21 mouse cellular contexts compared by ENCODE assay signal in the genomic region with DNA sequence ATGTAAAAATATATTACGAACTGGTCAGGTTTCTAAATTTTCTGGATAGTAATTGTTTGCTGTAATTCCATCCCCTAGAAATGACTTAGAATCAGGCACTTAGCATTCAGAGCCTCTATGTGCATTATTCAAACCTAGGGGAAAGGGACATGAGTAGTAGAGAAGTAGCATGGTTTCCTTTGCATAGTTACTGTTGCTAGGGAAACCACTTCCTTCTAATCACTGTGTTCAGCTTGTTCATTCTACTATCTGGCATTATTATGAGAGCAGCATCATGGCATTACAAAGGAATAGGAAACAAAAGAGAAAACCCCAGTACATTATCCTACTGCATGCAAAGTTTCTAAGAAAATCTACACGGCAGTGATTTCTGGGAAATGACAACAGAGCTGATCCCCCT.
DNase-seq lines count a peak whose midpoint lies in the region; ATAC-seq and TF ChIP-seq lines count a peak whose summit lies in the region.
"Had no signal": no experiment of that assay in that cellular context is flagged by ENCODE, and none has a peak within 500 bp of the region (broad histone marks: within the 10 kb centered on the region; RNA-seq: fewer than 3 reads in every experiment).

No protein-coding gene starts in this region.

- no peaks in the 10 kb centered on the region for H3K9me3 ChIP-seq in hindbrain, embryonic 13.5 days
- no peaks in the 10 kb centered on the region for H3K9me3 ChIP-seq in hindbrain, embryonic 10.5 days
- H3K9me3 ChIP-seq in hindbrain, postnatal 0 days (ENCODE audit: low read length), result no peaks in the 10 kb centered on the region
- no peaks in the 10 kb centered on the region for H3K9me3 ChIP-seq in intestine, embryonic 15.5 days
- H3K9me3 ChIP-seq: embryonic facial prominence, embryonic 10.5 days; kidney, embryonic 15.5 days had no signal

- H3K27me3 ChIP-seq in hindbrain, embryonic 13.5 days, result no peaks in the 10 kb centered on the region
- H3K27me3 ChIP-seq in hindbrain, embryonic 10.5 days (ENCODE audit: insufficient read depth, poor library complexity, severe bottlenecking), result no peaks in the 10 kb centered on the region
- no peaks in the 10 kb centered on the region for H3K27me3 ChIP-seq in hindbrain, postnatal 0 days (ENCODE audit: insufficient read depth, low read length)
- H3K27me3 ChIP-seq in intestine, embryonic 15.5 days (replicated peaks), result no peaks in the 10 kb centered on the region
- H3K27me3 ChIP-seq: kidney, embryonic 15.5 days; neural tube, embryonic 12.5 days had no signal

- no peaks in the 10 kb centered on the region for H3K4me1 ChIP-seq in hindbrain, embryonic 13.5 days (replicated peaks)
- peaks cover 7% of the 10 kb centered on the region; the same call in 1 of the 2 replicates for H3K4me1 ChIP-seq in hindbrain, embryonic 10.5 days (replicated peaks)
- H3K4me1 ChIP-seq in hindbrain, postnatal 0 days (ENCODE audit: insufficient read depth, low read length), result no peaks in the 10 kb centered on the region
- no peaks in the 10 kb centered on the region for H3K4me1 ChIP-seq in intestine, embryonic 15.5 days (replicated peaks)
- H3K4me1 ChIP-seq: embryonic facial prominence, embryonic 10.5 days; kidney, embryonic 15.5 days; neural tube, embryonic 12.5 days had no signal

- H3K4me3 ChIP-seq in hindbrain, embryonic 13.5 days, result no peak overlapping the region
- H3K4me3 ChIP-seq in hindbrain, embryonic 10.5 days, result no peak overlapping the region
- no peak overlapping the region for H3K4me3 ChIP-seq in hindbrain, postnatal 0 days (ENCODE audit: low read length)
- no peak overlapping the region for H3K4me3 ChIP-seq in intestine, embryonic 15.5 days (replicated peaks)
- H3K4me3 ChIP-seq: embryonic facial prominence, embryonic 10.5 days; kidney, embryonic 15.5 days; left cerebral cortex, adult 2 months; neural tube, embryonic 12.5 days had no signal

- H3K9ac ChIP-seq in hindbrain, embryonic 13.5 days, result no peak overlapping the region
- H3K9ac ChIP-seq in hindbrain, postnatal 0 days (replicated peaks; ENCODE audit: low read length), result no peak overlapping the region
- H3K9ac ChIP-seq in intestine, embryonic 15.5 days, result no peak overlapping the region
- H3K9ac ChIP-seq: kidney, embryonic 15.5 days; neural tube, embryonic 12.5 days had no signal

- H3K36me3 ChIP-seq in hindbrain, embryonic 13.5 days, result no peaks in the 10 kb centered on the region
- H3K36me3 ChIP-seq in hindbrain, embryonic 10.5 days, result no peaks in the 10 kb centered on the region
- H3K36me3 ChIP-seq in hindbrain, postnatal 0 days (ENCODE audit: insufficient read depth, low read length), result no peaks in the 10 kb centered on the region
- H3K36me3 ChIP-seq in intestine, embryonic 15.5 days, result no peaks in the 10 kb centered on the region
- H3K36me3 ChIP-seq: embryonic facial prominence, embryonic 10.5 days; kidney, embryonic 15.5 days; neural tube, embryonic 12.5 days had no signal

- WGBS in hindbrain, embryonic 13.5 days, result 48% methylated on average over 2 of the region's 2 CpGs
- 69% methylated on average over 2 of the region's 2 CpGs for WGBS in hindbrain, embryonic 10.5 days
- 42% methylated on average over 2 of the region's 2 CpGs for WGBS in hindbrain, postnatal 0 days
- WGBS in intestine, embryonic 15.5 days, result 83% methylated on average over 2 of the region's 2 CpGs

- DNase-seq in hindbrain, embryonic 10.5 days (ENCODE audit: low spot score), result no peak
- peak; percentile 51 for DNase-seq in R1 (ENCODE audit: low read depth, low spot score)
- DNase-seq in brain, adult 2 months (ENCODE audit: low read depth, low spot score), result peak; percentile 42
- peak; percentile 28 for DNase-seq in hindbrain, postnatal 0 days (ENCODE audit: low spot score)
- no peak for DNase-seq in heart, postnatal 25 days (ENCODE audit: low spot score)
- DNase-seq: adrenal gland, adult 8-10 months; cerebellum, adult 11-12 months; cerebellum, postnatal 14 days; heart, postnatal 10 days; kidney, postnatal 4 days; left cerebral cortex, postnatal 4 days; liver; lung, postnatal 10 days; thymus, postnatal 25 days had no signal

- ATAC-seq in hindbrain, embryonic 13.5 days (ENCODE audit: low FRiP score), result 0 out of 2 replicates have a peak, but pooled peaks have one; percentile 40
- no peak for ATAC-seq in hindbrain, postnatal 0 days
- no peak for ATAC-seq in intestine, embryonic 15.5 days

- TF ChIP-seq CTCF in hindbrain, postnatal 0 days (IDR thresholded peaks at IDR 0.05; ENCODE audit: low read depth), result no peak

- no peak overlapping the region for H3K27ac ChIP-seq in hindbrain, embryonic 13.5 days
- H3K27ac ChIP-seq in hindbrain, embryonic 10.5 days, result no peak overlapping the region
- H3K27ac ChIP-seq in hindbrain, postnatal 0 days, result no peak overlapping the region
- no peak overlapping the region for H3K27ac ChIP-seq in intestine, embryonic 15.5 days
- H3K27ac ChIP-seq: embryonic facial prominence, embryonic 10.5 days; kidney, embryonic 15.5 days; left cerebral cortex, adult 2 months; neural tube, embryonic 12.5 days had no signal

- no peak overlapping the region for H3K4me2 ChIP-seq in hindbrain, embryonic 13.5 days
- no peak overlapping the region for H3K4me2 ChIP-seq in hindbrain, postnatal 0 days (ENCODE audit: low read depth, low read length)
- H3K4me2 ChIP-seq in intestine, embryonic 15.5 days (replicated peaks), result no peak overlapping the region
- H3K4me2 ChIP-seq: heart, embryonic 11.5 days; kidney, embryonic 15.5 days; neural tube, embryonic 12.5 days had no signal

- intact Hi-C loops in heart, postnatal 25 days (cut with DNase I), result no loop called here

Comparison
In these comparisons a context has a peak if more than half of its experiments do, and no peak if none do; other contexts are left out.
1. DNase-seq: peak in R1 (single experiment), brain, adult 2 months (single experiment) and hindbrain, postnatal 0 days (single experiment); none in hindbrain, embryonic 10.5 days (single experiment) and heart, postnatal 25 days (single experiment).